In genomic region chr1:36538727-36539126, GRCm38 (mm10) we compare ENCODE assay signal across 21 mouse cellular contexts. TPM values are rescaled to one million over a fixed set of nuclear protein-coding genes. Genes with fewer than 3 reads are reported as not detected.
DNase-seq lines count a peak whose midpoint lies in the region; ATAC-seq and TF ChIP-seq lines count a peak whose summit lies in the region.
"Had no signal": no experiment of that assay in that cellular context is flagged by ENCODE, and none has a peak within 500 bp of the region (broad histone marks: within the 10 kb centered on the region; RNA-seq: fewer than 3 reads in every experiment).

No protein-coding gene starts in this region.

- H3K9ac ChIP-seq in heart, embryonic 13.5 days = peak overlapping the region; percentile 16; the same call in 1 of the 2 replicates
- H3K9ac ChIP-seq in liver, embryonic 15.5 days = no peak overlapping the region
- H3K9ac ChIP-seq: kidney, embryonic 15.5 days; limb, embryonic 13.5 days; lung, embryonic 15.5 days; stomach, embryonic 15.5 days had no signal

- no peak overlapping the region for H3K4me2 ChIP-seq in heart, embryonic 13.5 days
- no peak overlapping the region for H3K4me2 ChIP-seq in liver, embryonic 15.5 days
- H3K4me2 ChIP-seq: kidney, embryonic 15.5 days; limb, embryonic 13.5 days; lung, embryonic 15.5 days; midbrain, embryonic 11.5 days; stomach, embryonic 15.5 days had no signal

- H3K4me1 ChIP-seq in heart, embryonic 13.5 days = peaks cover 59% of the 10 kb centered on the region
- H3K4me1 ChIP-seq in kidney, adult 2 months (ENCODE audit: control insufficient read depth, insufficient read depth, low read length) = peaks cover 11% of the 10 kb centered on the region; the same call in 1 of the 2 replicates
- peaks cover 18% of the 10 kb centered on the region for H3K4me1 ChIP-seq in brown adipose tissue, adult 24 weeks (ENCODE audit: control insufficient read depth, insufficient read depth, insufficient read length, low read length)
- peaks cover 19% of the 10 kb centered on the region for H3K4me1 ChIP-seq in liver, embryonic 15.5 days (replicated peaks)
- H3K4me1 ChIP-seq: stomach, embryonic 15.5 days had no signal

- peaks cover 55% of the 10 kb centered on the region for H3K36me3 ChIP-seq in heart, embryonic 13.5 days
- no peaks in the 10 kb centered on the region for H3K36me3 ChIP-seq in kidney, adult 2 months (ENCODE audit: control insufficient read depth, insufficient read depth, low read length)
- H3K36me3 ChIP-seq in liver, embryonic 15.5 days (replicated peaks) = peaks cover 13% of the 10 kb centered on the region

- DNase-seq in heart, postnatal 4 days = no peak
- DNase-seq in kidney, adult 2 months = no peak
- no peak for DNase-seq in kidney, postnatal 14 days
- DNase-seq in spleen, postnatal 10 days (ENCODE audit: low spot score in 2 of 2) = no peak
- DNase-seq: cerebellum, adult 8-10 months; right cerebral cortex, postnatal 25 days; thymus, adult 2 months had no signal

- H3K4me3 ChIP-seq in heart, embryonic 13.5 days = no peak overlapping the region
- no peak overlapping the region for H3K4me3 ChIP-seq in kidney, adult 2 months (ENCODE audit: insufficient read depth, low read depth, low read length)
- no peak overlapping the region for H3K4me3 ChIP-seq in brown adipose tissue, adult 24 weeks (ENCODE audit: insufficient read depth, low read depth, low read length)
- no peak overlapping the region for H3K4me3 ChIP-seq in liver, embryonic 15.5 days (replicated peaks)
- H3K4me3 ChIP-seq: embryonic facial prominence, embryonic 10.5 days; kidney, embryonic 15.5 days; limb, embryonic 13.5 days; lung, embryonic 15.5 days; stomach, embryonic 15.5 days had no signal

- no peak for TF ChIP-seq CTCF in kidney, adult 2 months (conservative IDR thresholded peaks at IDR 0.05; ENCODE audit: insufficient read depth, insufficient read length, low read depth, low read length)

- TF ChIP-seq POLR2A in kidney, adult 2 months (IDR thresholded peaks at IDR 0.05; ENCODE audit: low read depth, low read length) = no peak

- no peaks in the 10 kb centered on the region for H3K27me3 ChIP-seq in heart, embryonic 13.5 days (replicated peaks)
- no peaks in the 10 kb centered on the region for H3K27me3 ChIP-seq in kidney, adult 2 months (replicated peaks; ENCODE audit: control insufficient read depth, insufficient read depth, low read length)
- no peaks in the 10 kb centered on the region for H3K27me3 ChIP-seq in liver, embryonic 15.5 days
- H3K27me3 ChIP-seq: kidney, embryonic 15.5 days; limb, embryonic 13.5 days; lung, embryonic 15.5 days; stomach, embryonic 15.5 days had no signal

- peak overlapping the region; percentile 92 for H3K27ac ChIP-seq in heart, embryonic 13.5 days (replicated peaks)
- peak overlapping the region; percentile 74 for H3K27ac ChIP-seq in kidney, adult 2 months (ENCODE audit: insufficient read depth, low read depth, low read length)
- H3K27ac ChIP-seq in brown adipose tissue, adult 24 weeks (replicated peaks; ENCODE audit: low read depth, low read length) = peak overlapping the region; percentile 96
- peak overlapping the region; percentile 57 for H3K27ac ChIP-seq in liver, embryonic 15.5 days (replicated peaks)
- H3K27ac ChIP-seq: kidney, embryonic 15.5 days; limb, embryonic 13.5 days; lung, embryonic 15.5 days; stomach, embryonic 15.5 days had no signal

- no peaks in the 10 kb centered on the region for H3K9me3 ChIP-seq in heart, embryonic 13.5 days
- no peaks in the 10 kb centered on the region for H3K9me3 ChIP-seq in liver, embryonic 15.5 days (replicated peaks)
- H3K9me3 ChIP-seq: embryonic facial prominence, embryonic 10.5 days; kidney, embryonic 15.5 days; limb, embryonic 13.5 days; lung, embryonic 15.5 days; stomach, embryonic 15.5 days had no signal

- ATAC-seq in heart, embryonic 13.5 days (ENCODE audit: extremely low read depth, insufficient number of reproducible peaks, low FRiP score, low TSS enrichment) = no peak
- ATAC-seq in liver, embryonic 15.5 days (ENCODE audit: insufficient read depth) = 0 out of 2 replicates have a peak, but pooled peaks have one; percentile 10

- WGBS in heart, embryonic 13.5 days = 64% methylated on average over 4 of the region's 4 CpGs
- 48% methylated on average over 4 of the region's 4 CpGs for WGBS in kidney, adult 2 months
- WGBS in liver, embryonic 15.5 days (ENCODE audit: insufficient replicate concordance) = 63% methylated on average over 4 of the region's 4 CpGs

RNA-seq across cellular contexts. Expression of gene Gm42417, which starts 0.5 kb away (rescaled TPM):
- not detected in 2 replicates for polyA plus RNA-seq in heart, embryonic 13.5 days (2015; fragmentation: Nextera tagmentation; extraction: Ambion mirVana)
- 10 to 100 TPM; 48.6 to 69.8 TPM for total RNA-seq in heart, postnatal 4 days (2021)
- polyA plus RNA-seq in kidney, adult 2 months (2012; rRNA removed) = not detected in 2 replicates
- 4.1 and 7.8 TPM in 2 replicates for polyA plus RNA-seq in brown adipose tissue, adult 24 weeks (2012; ENCODE audit: insufficient read depth, insufficient read length, missing spikeins)
- polyA plus RNA-seq in liver, embryonic 15.5 days (2015; fragmentation: Nextera tagmentation; extraction: Ambion mirVana) = not detected in 2 replicates
- total RNA-seq: adrenal gland, adult 18-20 months; adrenal gland, postnatal 4 days; layer of hippocampus, adult 18-20 months had no signal
- polyA plus RNA-seq: forebrain, embryonic 11.5 days; lung, embryonic 15.5 days; midbrain, embryonic 11.5 days; spleen, adult 2 months; stomach, embryonic 15.5 days; thymus, adult 2 months had no signal

RNA-seq across cellular contexts. Expression of gene Ankrd23, which starts 2.0 kb away (rescaled TPM):
- polyA plus RNA-seq in heart, embryonic 13.5 days (2015; fragmentation: Nextera tagmentation; extraction: Ambion mirVana) = 17.7 and 20.1 TPM in 2 replicates
- 100 to 1,000 TPM; 151 to 159 TPM for total RNA-seq in heart, postnatal 4 days (2021)
- 11.8 and 37.9 TPM in 2 replicates for polyA plus RNA-seq in kidney, adult 2 months (2012; rRNA removed)
- polyA plus RNA-seq in brown adipose tissue, adult 24 weeks (2012; ENCODE audit: insufficient read depth, insufficient read length, missing spikeins) = 17.9 and 25.2 TPM in 2 replicates
- polyA plus RNA-seq in liver, embryonic 15.5 days (2015; fragmentation: Nextera tagmentation; extraction: Ambion mirVana) = 2.3 and 2.9 TPM in 2 replicates

RNA-seq across cellular contexts. Expression of gene Ankrd39, which starts 8.5 kb away (rescaled TPM):
- 23.6 and 27.2 TPM in 2 replicates for polyA plus RNA-seq in heart, embryonic 13.5 days (2015; fragmentation: Nextera tagmentation; extraction: Ambion mirVana)
- total RNA-seq in heart, postnatal 4 days (2021) = 10 to 100 TPM; 16.0 to 18.5 TPM
- polyA plus RNA-seq in kidney, adult 2 months (2012; rRNA removed) = 16.8 and 22.6 TPM in 2 replicates
- 5.0 and 8.4 TPM in 2 replicates for polyA plus RNA-seq in brown adipose tissue, adult 24 weeks (2012; ENCODE audit: insufficient read depth, insufficient read length, missing spikeins)
- 6.2 and 7.0 TPM in 2 replicates for polyA plus RNA-seq in liver, embryonic 15.5 days (2015; fragmentation: Nextera tagmentation; extraction: Ambion mirVana)

RNA-seq across cellular contexts. Expression of gene Sema4c, which starts 19.4 kb away (rescaled TPM):
- 10.0 and 10.2 TPM in 2 replicates for polyA plus RNA-seq in heart, embryonic 13.5 days (2015; fragmentation: Nextera tagmentation; extraction: Ambion mirVana)
- 10 to 100 TPM; 26.7 to 31.2 TPM for total RNA-seq in heart, postnatal 4 days (2021)
- polyA plus RNA-seq in kidney, adult 2 months (2012; rRNA removed) = 8.0 and 9.1 TPM in 2 replicates
- 4.1 and 6.7 TPM in 2 replicates for polyA plus RNA-seq in brown adipose tissue, adult 24 weeks (2012; ENCODE audit: insufficient read depth, insufficient read length, missing spikeins)
- polyA plus RNA-seq in liver, embryonic 15.5 days (2015; fragmentation: Nextera tagmentation; extraction: Ambion mirVana) = 1.9 and 2.0 TPM in 2 replicates

RNA-seq across cellular contexts. Expression of gene Cnnm3, which starts 27.1 kb away (rescaled TPM):
- polyA plus RNA-seq in heart, embryonic 13.5 days (2015; fragmentation: Nextera tagmentation; extraction: Ambion mirVana) = 2.0 and 2.4 TPM in 2 replicates
- 10 to 100 TPM; 14.9 to 15.7 TPM for total RNA-seq in heart, postnatal 4 days (2021)
- polyA plus RNA-seq in kidney, adult 2 months (2012; rRNA removed) = 19.8 and 29.5 TPM in 2 replicates
- 7.2 and 7.3 TPM in 2 replicates for polyA plus RNA-seq in brown adipose tissue, adult 24 weeks (2012; ENCODE audit: insufficient read depth, insufficient read length, missing spikeins)
- polyA plus RNA-seq in liver, embryonic 15.5 days (2015; fragmentation: Nextera tagmentation; extraction: Ambion mirVana) = 1.0 and 1.1 TPM in 2 replicates
